Mouse (Mus musculus): ENCODE measurements around the gene Parp6. TPM values are rescaled to one million over a fixed set of nuclear protein-coding genes. Genes with fewer than 3 reads are reported as not detected.
A peak's percentile ranks its signal among the peaks of the same experiment; 100 is the strongest.

Gene Parp6
- 32.8 and 40.1 TPM in 2 replicates for polyA plus RNA-seq (2012; ENCODE audit: insufficient read depth, insufficient read length, missing spikeins)

DNA sequence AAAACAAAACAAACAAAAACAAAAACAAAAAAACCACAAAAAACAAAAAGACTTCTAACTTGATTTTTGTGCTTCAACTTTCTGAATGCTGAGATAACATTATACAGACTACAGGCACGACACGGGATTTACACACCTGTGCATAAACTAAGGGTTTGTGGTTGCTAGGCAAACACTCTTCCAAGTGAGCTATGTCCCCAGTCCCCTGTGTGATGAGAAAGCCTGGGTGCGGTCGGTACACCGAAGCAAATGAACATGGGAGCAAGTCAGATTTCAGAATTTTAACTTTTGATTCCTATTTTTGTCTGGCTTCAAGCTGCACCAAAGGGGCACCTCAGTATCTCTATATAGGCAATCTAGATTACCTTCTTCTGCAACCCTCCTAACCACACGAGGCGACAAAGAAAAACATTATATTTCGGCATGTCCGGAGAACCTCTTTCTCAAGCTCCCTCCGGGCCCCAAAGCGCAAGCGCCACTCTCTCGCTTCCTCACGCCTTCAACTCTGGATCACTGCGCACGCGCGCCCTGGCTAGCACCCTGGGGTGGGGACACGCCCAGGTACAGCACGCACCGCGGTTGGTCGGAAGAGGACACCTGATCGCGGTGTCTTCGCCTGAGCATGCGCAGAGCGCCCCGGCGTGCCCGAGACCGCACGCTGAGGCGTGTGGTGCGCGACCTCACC is at the start of gene Parp6:
Gene Parp6 (plus strand): TSS at position 663 of the 685 bp plus-strand sequence.
- H3K4me3 ChIP-seq (ENCODE audit: insufficient read depth, low read depth, low read length) = peak within 1 kb of the TSS; percentile 75
- peaks cover 3% of the 10 kb centered on the region; the same call in 1 of the 2 replicates for H3K4me1 ChIP-seq (ENCODE audit: control insufficient read depth, insufficient read depth, insufficient read length, low read length)
- peak within 1 kb of the TSS; percentile 51 for H3K27ac ChIP-seq (replicated peaks; ENCODE audit: low read depth, low read length)

DNA sequence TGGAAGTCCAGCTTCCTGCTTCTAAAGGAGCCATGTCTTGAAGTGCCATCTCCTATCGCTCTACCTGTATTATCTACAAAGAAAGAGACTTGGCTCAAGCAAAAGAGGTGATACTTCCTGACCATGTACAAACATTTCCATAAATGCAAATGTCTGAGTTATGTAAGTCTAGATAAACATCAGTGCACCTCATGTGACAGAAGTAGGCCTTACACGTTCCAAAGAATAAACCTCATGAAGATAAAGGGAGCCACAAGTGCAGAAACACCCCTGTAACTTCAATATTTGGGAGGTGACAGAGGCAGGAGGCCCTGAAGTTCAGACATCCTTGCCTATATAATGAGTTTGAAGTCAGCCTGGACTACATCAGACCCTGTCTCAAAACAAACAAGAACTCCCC is 45.2 kb upstream of the Parp6 start:
- H3K4me1 ChIP-seq (ENCODE audit: control insufficient read depth, insufficient read depth, insufficient read length, low read length) = no peaks in the 10 kb centered on the region
- H3K4me3 ChIP-seq (ENCODE audit: insufficient read depth, low read depth, low read length) = no peak overlapping the region
- H3K27ac ChIP-seq (replicated peaks; ENCODE audit: low read depth, low read length) = no peak overlapping the region

DNA sequence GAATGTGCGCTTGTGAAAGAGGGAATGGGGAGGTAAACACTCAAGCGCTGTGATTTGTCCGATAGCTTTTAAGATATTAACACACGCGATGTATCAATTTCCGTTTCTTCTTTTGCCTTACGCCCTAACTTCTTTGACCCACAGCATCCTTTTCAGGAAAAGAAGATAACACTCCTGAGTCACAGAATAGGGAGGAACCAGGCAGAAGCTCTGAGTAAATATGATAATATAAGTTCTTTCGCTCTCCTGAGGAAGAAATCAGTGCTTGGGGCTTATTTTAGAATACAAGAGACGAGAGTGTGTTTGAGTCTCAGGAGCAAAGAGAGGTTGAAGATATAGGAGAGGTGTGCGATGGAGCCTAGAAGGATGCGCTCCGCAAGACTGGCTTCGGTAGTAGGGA is 39.7 kb upstream of the Parp6 start:
- no peak overlapping the region for H3K27ac ChIP-seq (replicated peaks; ENCODE audit: low read depth, low read length)
- 0 out of 2 replicates have a peak, but pooled peaks cover 2% of the 10 kb centered on the region for H3K4me1 ChIP-seq (ENCODE audit: control insufficient read depth, insufficient read depth, insufficient read length, low read length)
- H3K4me3 ChIP-seq (ENCODE audit: insufficient read depth, low read depth, low read length) = peak overlapping the region; percentile 36; the same call in 1 of the 2 replicates

DNA sequence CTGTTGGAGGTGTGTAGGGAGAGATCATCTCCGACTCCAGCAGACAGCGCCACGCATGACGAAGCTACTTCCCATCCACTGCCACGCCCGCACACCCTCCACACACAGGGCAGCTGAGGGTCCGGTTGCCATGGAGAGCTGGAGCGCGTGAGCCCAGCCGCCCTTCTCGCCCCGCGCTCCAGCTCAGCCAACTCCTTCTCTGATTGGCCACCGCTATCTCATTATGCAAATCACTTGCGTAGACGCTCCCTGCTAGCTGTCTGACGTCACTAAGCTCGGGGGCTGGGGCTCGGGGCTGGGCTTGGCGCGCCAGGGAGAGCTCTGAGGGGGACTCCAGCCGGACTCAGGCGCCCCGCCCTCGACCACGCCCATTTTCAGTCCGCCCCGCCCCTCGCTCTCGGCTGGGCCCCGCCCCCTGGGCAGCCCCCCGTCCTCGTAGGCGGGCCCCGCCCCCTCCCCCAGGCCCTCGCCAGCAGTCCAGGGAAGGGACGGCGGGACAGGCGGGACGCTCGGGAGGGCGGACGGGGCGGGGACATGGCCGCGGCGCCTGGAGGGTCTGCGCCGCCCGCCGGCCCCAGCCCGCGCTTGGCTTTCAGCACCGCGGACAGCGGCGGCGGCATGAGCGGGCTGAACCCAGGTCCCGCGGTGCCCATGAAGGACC is 39.1 kb upstream of the Parp6 start, which contains the start of gene Celf6:
Gene Celf6 (plus strand): TSS at position 74 of the 661 bp plus-strand sequence.
- Histone ChIP-seq H3K4me1 (ENCODE audit: control insufficient read depth, insufficient read depth, insufficient read length, low read length) (0 out of 2 replicates have a peak, but pooled peaks cover 2% of the 10 kb centered on the region), H3K27ac (replicated peaks; ENCODE audit: low read depth, low read length) (no peak within 1 kb of the TSS), H3K4me3 (ENCODE audit: insufficient read depth, low read depth, low read length) (peak within 1 kb of the TSS; percentile 36)

DNA sequence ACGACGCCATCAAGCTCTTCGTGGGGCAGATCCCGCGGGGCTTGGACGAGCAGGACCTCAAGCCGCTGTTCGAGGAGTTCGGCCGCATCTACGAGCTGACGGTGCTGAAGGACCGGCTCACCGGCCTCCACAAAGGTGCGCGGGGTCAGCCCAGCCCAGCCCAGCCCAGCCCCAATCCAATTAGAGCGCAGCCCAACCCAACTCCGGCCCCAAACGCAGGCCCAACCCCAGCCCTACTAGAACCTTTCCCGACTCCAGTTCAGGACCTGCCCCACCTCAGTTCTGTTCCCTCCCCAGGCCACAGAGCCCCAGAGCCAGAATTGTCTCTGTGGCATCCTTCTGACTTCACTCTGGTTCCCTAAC is 38.6 kb upstream of the Parp6 start:
- Histone ChIP-seq H3K4me3 (ENCODE audit: insufficient read depth, low read depth, low read length) (peak overlapping the region; percentile 30; the same call in 1 of the 2 replicates), H3K27ac (replicated peaks; ENCODE audit: low read depth, low read length) (no peak overlapping the region)

DNA sequence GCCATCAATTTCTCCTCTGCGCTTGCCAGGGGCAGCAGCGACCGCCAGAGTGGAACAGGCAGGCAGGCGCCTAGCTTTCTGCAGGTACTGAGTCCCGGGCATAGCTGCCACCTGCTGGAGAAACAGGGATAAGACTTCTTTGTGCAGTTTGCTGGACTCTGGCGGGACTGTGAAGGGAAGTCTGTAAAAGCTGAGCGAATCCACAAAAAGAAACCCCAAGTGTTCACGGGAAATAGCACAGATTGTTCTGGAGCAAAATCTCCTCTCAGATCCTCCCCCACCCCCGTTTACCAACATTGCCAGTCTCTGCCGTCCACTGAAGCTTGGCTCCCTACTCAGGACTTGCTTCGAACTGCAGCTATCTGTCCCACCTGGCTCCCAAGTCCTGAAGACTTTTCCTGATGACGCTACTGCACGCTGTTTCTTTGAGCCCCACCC is 32.2 kb upstream of the Parp6 start:
- Histone ChIP-seq H3K27ac (replicated peaks; ENCODE audit: low read depth, low read length) (no peak overlapping the region), H3K4me1 (ENCODE audit: control insufficient read depth, insufficient read depth, insufficient read length, low read length) (no peaks in the 10 kb centered on the region), H3K4me3 (ENCODE audit: insufficient read depth, low read depth, low read length) (peak overlapping the region; percentile 39)

More for the DNA sequence above, 38.6 kb upstream of the Parp6 start:
- 0 out of 2 replicates have a peak, but pooled peaks cover 2% of the 10 kb centered on the region for H3K4me1 ChIP-seq (ENCODE audit: control insufficient read depth, insufficient read depth, insufficient read length, low read length)

DNA sequence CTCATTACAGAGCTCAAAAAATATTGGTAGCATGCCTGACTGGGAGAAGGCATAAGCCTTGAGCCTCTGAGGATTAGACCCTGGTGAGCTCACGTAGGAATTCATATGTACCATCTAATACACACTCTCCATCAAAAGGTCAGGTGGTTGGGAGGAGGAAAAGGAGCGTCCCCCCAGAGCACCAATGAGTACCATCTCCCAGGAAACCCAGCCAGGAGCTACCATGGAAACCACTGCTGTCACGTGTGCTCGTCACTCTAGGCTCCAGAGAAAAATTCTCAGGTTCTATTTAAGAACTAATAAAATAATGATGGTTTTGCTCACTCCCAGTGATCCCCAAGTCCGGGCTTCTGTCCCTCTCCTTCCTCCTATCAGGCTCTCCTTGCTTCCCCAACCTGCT is 28.8 kb upstream of the Parp6 start:
- H3K27ac ChIP-seq (replicated peaks; ENCODE audit: low read depth, low read length) = no peak overlapping the region
- no peak overlapping the region for H3K4me3 ChIP-seq (ENCODE audit: insufficient read depth, low read depth, low read length)
- H3K4me1 ChIP-seq (ENCODE audit: control insufficient read depth, insufficient read depth, insufficient read length, low read length) = no peaks in the 10 kb centered on the region

DNA sequence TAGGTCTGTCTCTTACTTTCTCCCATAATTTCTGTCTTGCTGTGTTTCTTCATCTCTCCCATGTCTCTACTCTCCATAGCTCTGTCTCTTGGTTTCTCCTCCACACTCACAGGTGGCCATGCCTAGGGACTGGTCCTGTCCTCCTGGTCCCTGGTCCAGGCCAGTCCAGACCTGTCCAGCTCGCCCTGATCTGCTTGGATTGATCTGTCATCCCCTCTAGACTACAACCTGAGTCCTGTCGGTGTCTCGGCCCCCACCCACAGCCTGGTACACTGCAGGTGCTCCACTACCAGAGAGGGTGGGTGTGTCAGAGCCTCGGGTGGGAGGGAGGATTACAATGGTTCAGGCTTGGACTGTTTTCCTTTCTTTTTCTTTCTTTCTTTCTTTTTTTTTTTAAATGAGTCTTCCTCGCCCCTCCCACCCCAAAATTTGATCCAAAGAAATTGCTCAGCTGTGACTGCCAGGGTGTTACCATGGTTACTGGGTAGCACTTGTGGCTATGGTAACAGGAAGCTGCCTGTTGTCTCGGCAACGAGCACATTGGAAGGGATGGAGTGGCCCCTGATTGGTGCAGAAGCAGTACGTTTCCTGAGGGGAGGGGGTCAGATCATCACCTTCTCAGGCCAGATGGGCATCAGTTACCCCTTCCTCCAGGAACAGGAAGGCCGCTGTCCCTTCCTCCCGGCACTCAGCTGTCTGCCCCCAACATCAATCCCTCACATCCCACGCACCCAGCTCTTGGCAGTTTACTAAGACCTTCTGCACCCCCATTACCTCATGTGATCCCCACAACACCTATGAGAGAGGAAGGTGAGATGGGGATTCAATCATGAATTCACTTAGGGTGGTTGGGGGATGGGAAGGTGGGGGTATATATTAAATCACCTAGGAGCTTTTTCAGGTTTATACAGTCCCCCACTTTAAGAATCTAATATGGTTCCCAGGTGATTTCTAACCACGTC is 28.1 kb upstream of the Parp6 start:
- Histone ChIP-seq H3K4me1 (ENCODE audit: control insufficient read depth, insufficient read depth, insufficient read length, low read length) (no peaks in the 10 kb centered on the region), H3K27ac (replicated peaks; ENCODE audit: low read depth, low read length) (no peak overlapping the region), H3K4me3 (ENCODE audit: insufficient read depth, low read depth, low read length) (no peak overlapping the region)

DNA sequence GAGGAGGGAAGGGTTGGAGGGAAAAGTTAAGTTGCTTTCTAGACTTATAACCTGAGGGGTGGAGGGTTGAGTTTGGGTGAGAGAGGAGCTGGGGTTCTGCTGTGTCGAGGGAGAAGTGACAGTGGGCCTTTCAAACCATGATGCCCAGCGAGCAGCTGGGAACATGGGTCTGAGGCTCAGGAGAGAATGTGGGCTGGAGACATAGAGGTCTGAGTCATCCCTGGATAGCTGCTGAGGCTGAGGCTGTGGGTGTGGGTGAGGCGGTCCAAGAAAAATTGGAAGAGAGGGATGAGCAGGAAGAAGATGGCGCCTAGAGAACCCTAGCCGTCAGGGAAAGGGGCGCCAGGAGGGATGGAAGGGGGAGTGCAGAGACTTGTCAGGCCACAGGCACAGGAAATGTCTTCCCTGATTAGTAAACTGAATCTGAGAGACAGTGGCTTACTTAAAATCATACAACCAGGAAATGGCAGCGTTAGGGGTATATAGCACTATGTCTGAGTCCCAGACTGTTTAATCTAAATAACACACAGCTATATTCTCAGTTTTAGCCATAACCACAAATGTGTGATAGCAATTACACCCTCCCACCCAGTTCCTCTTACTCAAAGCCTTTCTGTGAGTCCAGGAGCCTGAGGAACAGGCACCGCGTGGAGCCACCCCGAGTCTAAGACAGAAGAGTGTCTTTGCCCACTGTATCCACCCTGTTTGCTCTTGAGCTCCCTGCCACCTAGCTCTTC is 27.2 kb upstream of the Parp6 start:
- H3K4me3 ChIP-seq (ENCODE audit: insufficient read depth, low read depth, low read length) = no peak overlapping the region
- no peaks in the 10 kb centered on the region for H3K4me1 ChIP-seq (ENCODE audit: control insufficient read depth, insufficient read depth, insufficient read length, low read length)
- no peak overlapping the region for H3K27ac ChIP-seq (replicated peaks; ENCODE audit: low read depth, low read length)

DNA sequence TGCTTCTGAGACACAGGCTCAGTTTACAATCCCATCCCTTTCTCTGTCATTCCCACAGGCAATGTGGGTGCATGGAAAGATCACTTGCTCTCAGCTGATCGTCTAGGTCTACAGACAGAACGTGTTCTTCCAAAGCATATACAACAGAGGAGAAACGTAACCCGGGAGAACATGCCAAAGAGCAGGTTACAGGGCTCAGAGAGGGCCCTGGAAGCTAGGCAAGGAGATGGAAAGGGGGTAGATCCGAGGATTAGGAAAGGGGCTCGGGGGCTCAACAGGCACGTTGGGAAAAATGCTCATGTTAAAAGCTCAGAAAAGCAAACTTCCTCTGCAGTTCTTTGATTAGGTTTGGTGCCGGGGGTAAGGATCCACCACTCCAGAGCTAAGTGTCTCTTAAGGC is 15.4 kb upstream of the Parp6 start:
- no peaks in the 10 kb centered on the region for H3K4me1 ChIP-seq (ENCODE audit: control insufficient read depth, insufficient read depth, insufficient read length, low read length)
- H3K27ac ChIP-seq (replicated peaks; ENCODE audit: low read depth, low read length) = no peak overlapping the region
- no peak overlapping the region for H3K4me3 ChIP-seq (ENCODE audit: insufficient read depth, low read depth, low read length)

DNA sequence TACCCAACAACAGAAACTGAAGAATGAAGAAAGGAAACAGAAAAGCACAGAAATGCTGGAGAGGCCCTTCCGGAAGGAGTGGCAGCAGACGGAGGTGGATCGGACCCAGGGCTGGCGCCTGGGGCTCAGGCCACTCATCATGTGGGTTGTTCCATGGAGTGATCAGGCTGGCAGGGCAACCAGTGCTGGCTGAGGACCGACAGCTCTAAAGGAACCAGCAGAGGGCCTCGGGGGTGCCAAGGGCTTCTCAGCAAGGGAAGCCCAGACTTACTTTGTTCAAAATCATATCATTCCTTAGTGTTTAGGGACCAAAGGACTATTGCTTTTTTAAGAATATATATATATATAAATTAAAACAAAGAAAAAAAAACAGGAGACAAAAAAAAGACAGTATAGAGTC is 11.1 kb upstream of the Parp6 start:
- H3K4me3 ChIP-seq (ENCODE audit: insufficient read depth, low read depth, low read length) = no peak overlapping the region

DNA sequence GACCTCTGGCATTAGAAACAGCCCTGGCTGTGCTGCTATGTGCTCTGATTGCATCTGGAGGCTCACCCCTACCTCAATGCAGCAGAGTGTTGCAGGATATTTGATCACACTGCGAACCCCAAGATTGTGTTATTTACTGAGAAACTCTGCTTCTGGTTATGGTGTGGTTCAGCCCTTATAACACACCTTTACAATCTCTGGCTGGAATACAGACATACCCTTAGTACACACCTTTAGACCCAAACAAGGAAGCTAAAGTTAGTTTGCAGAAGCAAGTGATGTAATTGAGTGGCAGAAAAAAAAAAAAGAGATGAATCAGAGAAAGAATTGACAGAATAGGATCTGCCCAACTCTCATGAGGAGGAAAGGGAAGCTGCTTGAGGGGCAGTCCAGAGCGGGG is 6.1 kb upstream of the Parp6 start:
- H3K4me3 ChIP-seq (ENCODE audit: insufficient read depth, low read depth, low read length) = no peak overlapping the region
- H3K4me1 ChIP-seq (ENCODE audit: control insufficient read depth, insufficient read depth, insufficient read length, low read length) = no peaks in the 10 kb centered on the region
- H3K27ac ChIP-seq (replicated peaks; ENCODE audit: low read depth, low read length) = no peak overlapping the region

More for the DNA sequence above, 11.1 kb upstream of the Parp6 start:
- Histone ChIP-seq H3K4me1 (ENCODE audit: control insufficient read depth, insufficient read depth, insufficient read length, low read length) (no peaks in the 10 kb centered on the region), H3K27ac (replicated peaks; ENCODE audit: low read depth, low read length) (no peak overlapping the region)

DNA sequence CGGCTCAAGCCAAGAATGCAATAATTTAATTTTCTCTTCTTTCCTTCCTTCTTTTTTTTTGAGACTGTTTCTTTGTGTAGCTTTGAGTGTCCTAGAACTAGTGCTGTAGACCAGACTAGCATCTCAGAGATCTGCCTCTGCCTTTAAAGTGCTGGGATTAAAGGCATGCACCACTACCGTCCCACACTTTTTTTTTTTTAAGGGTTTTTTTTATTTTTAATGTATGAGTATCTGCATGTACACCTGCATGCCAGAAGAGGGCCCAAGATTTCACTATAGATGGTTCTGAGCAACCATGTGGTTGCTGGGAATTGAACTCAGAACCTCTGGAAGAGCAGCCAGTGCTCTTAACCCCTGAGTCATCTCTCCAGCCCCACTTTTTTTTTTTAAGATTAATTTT is 1.3 kb upstream of the Parp6 start:
- no peak overlapping the region for H3K4me3 ChIP-seq (ENCODE audit: insufficient read depth, low read depth, low read length)
- no peak overlapping the region for H3K27ac ChIP-seq (replicated peaks; ENCODE audit: low read depth, low read length)
- peaks cover 3% of the 10 kb centered on the region; the same call in 1 of the 2 replicates for H3K4me1 ChIP-seq (ENCODE audit: control insufficient read depth, insufficient read depth, insufficient read length, low read length)

DNA sequence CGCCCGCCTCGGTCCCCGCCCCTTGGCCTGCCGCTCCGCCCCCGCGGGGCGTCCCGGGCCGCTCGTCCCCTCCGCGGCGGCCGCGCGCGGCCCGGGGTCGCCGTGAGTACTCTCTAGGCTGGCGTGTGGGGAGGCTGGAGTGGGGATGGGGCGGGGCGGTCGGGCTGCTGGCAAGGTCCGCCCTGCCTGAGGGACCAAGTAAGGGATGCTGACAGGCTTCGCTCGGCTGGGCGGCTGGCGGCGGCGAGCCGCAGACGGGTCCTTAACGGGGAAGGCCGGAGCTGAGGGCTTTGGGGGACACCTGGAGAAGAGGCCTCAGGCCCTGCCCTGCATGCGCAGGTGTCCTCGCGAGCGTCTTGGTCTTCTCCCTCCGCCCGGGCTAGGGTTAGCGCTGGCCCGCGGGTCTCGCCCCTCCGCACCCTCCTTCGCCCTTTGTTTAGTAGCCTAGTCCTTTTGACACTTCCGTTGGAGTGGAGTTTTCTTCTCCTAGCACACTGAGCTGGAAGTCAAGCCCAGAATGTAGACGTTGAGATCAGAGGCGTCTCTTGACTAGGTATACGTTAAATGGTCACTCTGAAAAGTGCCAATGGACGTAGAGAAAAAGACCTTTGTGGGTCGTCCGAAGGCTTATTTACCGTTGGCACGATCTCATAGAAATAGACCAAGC is 356 bp downstream of the Parp6 start:
- H3K27ac ChIP-seq (replicated peaks; ENCODE audit: low read depth, low read length) = peak overlapping the region; percentile 40
- peak overlapping the region; percentile 75 for H3K4me3 ChIP-seq (ENCODE audit: insufficient read depth, low read depth, low read length)
- peaks cover 3% of the 10 kb centered on the region; the same call in 1 of the 2 replicates for H3K4me1 ChIP-seq (ENCODE audit: control insufficient read depth, insufficient read depth, insufficient read length, low read length)

Measured in brown adipose tissue, adult 24 weeks (tissue).